Mouse (Mus musculus) spleen, adult 2 months (tissue): Measurements from ENCODE around the gene Dennd4a. TPM values are rescaled to one million over a fixed set of nuclear protein-coding genes. Genes with fewer than 3 reads are reported as not detected.

ENCODE experiments used
- DNase-seq, 2 experiments: peaks; one replicate each; pipeline versions ENCODE4 v3.0.0 to v3.0.0-alpha.2; 2012 to 2021; ENCODE audit warnings: low spot score in 2 of 2, low read depth in 1 of 2
- H3K27ac ChIP-seq: fragments of 200-500 bp; 2 replicates; pipeline ENCODE4 v1.5.1; 2012; ENCODE audit warnings: low read length, inconsistent platforms; ENCODE audit not compliant: insufficient read depth
- H3K27me3 ChIP-seq: fragments of 200-500 bp; 2 replicates; pipeline ENCODE4 v1.6.1; 2012; ENCODE audit warnings: mild to moderate bottlenecking, moderate library complexity, low read length, inconsistent platforms; ENCODE audit not compliant: control insufficient read depth, insufficient read depth
- H3K36me3 ChIP-seq: fragments of 200-500 bp; 2 replicates; pipeline ENCODE4 v1.6.1; 2012; ENCODE audit warnings: mild to moderate bottlenecking, low read length, inconsistent platforms; ENCODE audit not compliant: control insufficient read depth, insufficient read depth
- H3K4me1 ChIP-seq: fragments of 200-500 bp; 2 replicates; pipeline ENCODE4 v1.6.1; 2011; ENCODE audit warnings: inconsistent platforms; ENCODE audit not compliant: control insufficient read depth, insufficient read depth, insufficient read length
- H3K4me3 ChIP-seq: fragments of 200-500 bp; 2 replicates; pipeline ENCODE4 v1.5.1; 2011; ENCODE audit warnings: mild to moderate bottlenecking, inconsistent platforms; ENCODE audit not compliant: insufficient read depth, insufficient read length; ENCODE audit errors: extremely low read depth
- CTCF ChIP-seq: fragments of 200-500 bp; IDR thresholded peaks from 2 replicates; pipeline ENCODE4 v1.5.1; 2011; ENCODE audit warnings: mild to moderate bottlenecking, inconsistent platforms; ENCODE audit not compliant: insufficient read depth, insufficient read length, insufficient replicate concordance; ENCODE audit errors: extremely low read depth
- POLR2A ChIP-seq: fragments of 200-500 bp; IDR thresholded peaks from 2 replicates; pipeline ENCODE4 v1.6.1; 2011; ENCODE audit warnings: low read depth, low read length, inconsistent platforms
- WGBS: fragments of 180-500 bp; shearing (Covaris S2); methylation state at CpG from one replicate; pipeline ENCODE4 v1.1.7; 2018; 5-methylcytosine and 5-hydroxymethylcytosine counted together
- polyA plus RNA-seq: library from polyadenylated mRNA; depleted of rRNA; stranded (reverse); fragments of >200 nt; gene quantifications from 2 replicates; pipeline ENCODE4 v1.2.3, GENCODE M21; 2012

The Dennd4a gene
- polyA plus RNA-seq, 1 experiment, result 25.9 TPM

- DNase-seq, result no peak
- 90% methylated on average over 4 of the region's 4 CpGs for WGBS
- Histone ChIP-seq H3K4me1 (no peaks in the 10 kb centered on the region), H3K27ac (no peak overlapping the region), H3K4me3 (no peak overlapping the region), H3K36me3 (no peaks in the 10 kb centered on the region), H3K27me3 (no peaks in the 10 kb centered on the region)
- no peak for TF ChIP-seq CTCF
- no peak for TF ChIP-seq POLR2A
Observed at GRCm38 (mm10) chr9:64777441-64777987, 33.6 kb upstream of the Dennd4a start.

DNA sequence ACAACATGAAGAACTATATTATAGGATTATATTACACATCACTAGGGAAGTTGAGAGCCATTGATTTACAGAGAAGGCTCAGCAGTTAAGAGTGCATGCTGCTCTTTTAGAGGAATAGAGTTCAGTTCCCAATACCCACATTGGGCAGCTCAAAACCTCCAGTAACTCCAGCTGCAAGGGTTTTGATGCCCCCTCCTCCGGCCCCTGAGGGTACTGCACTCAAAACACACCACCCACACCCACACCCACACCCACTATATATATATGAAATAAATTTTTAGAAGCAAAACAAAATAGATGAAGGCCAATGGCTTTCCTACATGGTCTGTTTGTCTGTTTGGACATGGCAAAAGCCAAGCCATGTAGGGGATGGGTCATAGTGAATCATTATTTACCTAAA, 33.0 kb upstream of the Dennd4a start:
- 89% methylated on average over 1 of the region's 1 CpGs for whole genome bisulfite sequencing
- no peak for DNase-seq
- TF ChIP-seq POLR2A (no peak), CTCF (no peak)
- Histone ChIP-seq H3K36me3 (no peaks in the 10 kb centered on the region), H3K4me1 (no peaks in the 10 kb centered on the region), H3K4me3 (no peak overlapping the region), H3K27ac (no peak overlapping the region), H3K27me3 (no peaks in the 10 kb centered on the region)

GRCm38 (mm10) chr9:64779628-64780027, 31.5 kb upstream of the Dennd4a start:
- 36% methylated on average over 7 of the region's 7 CpGs for WGBS
- no peak overlapping the region for H3K27ac ChIP-seq
- no peaks in the 10 kb centered on the region for H3K27me3 ChIP-seq
- TF ChIP-seq POLR2A, result no peak
- no peak for TF ChIP-seq CTCF
- no peaks in the 10 kb centered on the region for H3K36me3 ChIP-seq
- no peak for DNase-seq
- H3K4me3 ChIP-seq, result no peak overlapping the region
- no peaks in the 10 kb centered on the region for H3K4me1 ChIP-seq

DNA sequence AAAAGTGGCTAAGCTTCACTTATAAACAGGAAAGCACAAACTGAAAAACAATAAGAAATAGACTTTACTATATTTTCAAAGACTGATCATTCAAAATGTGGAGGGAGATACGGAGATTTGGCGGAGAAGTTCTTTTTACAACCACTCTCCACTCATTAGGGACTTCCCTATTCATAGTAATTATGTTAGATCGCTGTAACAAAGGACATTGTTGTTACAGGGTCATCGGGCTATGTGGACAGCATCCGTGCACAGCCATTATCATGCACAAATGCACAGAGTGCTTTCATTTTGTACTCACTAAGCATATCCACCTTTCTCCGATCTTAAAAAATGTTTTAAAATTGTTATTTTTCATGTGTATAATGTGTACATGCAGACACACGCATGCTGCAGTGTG, 27.6 kb upstream of the Dennd4a start:
- Histone ChIP-seq H3K36me3 (no peaks in the 10 kb centered on the region), H3K4me1 (peaks cover 5% of the 10 kb centered on the region; the same call in 1 of the 2 replicates), H3K4me3 (no peak overlapping the region), H3K27ac (no peak overlapping the region), H3K27me3 (no peaks in the 10 kb centered on the region)
- 94% methylated on average over 7 of the region's 7 CpGs for WGBS
- no peak for TF ChIP-seq CTCF
- TF ChIP-seq POLR2A, result no peak
- no peak for DNase-seq

- H3K27ac ChIP-seq, result no peak overlapping the region
- no peak overlapping the region for H3K4me3 ChIP-seq
- WGBS, result 40% methylated on average over 4 of the region's 4 CpGs
Observed at GRCm38 (mm10) chr9:64784841-64785240, 26.3 kb upstream of the Dennd4a start.

DNA sequence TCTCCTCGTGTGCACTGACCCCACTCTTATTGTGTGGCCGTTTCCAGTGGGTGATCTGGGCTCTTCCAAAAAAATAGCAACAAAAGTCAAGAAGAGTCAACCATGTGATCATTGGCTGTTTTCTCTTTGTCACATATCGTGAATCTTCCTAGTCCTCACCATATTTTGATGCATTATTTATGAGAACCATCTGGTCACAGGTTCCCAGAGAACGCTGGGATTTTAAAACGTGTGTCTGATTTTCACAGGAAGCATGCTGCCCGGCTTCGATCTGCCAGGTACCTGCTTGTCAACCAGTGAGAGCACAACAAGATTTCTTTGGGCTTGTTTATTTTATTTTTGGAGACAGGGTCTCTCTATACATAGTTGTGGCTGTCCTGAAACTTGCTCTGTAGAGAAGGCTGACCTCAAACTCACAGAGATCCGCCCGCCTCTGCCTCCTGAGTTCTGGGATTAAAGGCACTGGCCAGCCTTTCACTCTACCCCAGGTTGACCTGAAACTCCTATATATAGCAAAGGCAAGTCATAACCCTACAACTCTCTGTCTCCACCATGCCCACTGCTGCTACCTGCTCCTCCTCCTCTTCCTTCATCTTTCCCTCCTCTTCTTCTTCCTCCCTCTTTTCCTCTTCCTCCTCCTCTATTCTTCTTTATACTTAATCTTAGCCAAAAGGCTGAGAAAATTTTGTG, 24.8 kb upstream of the Dennd4a start:
- Histone ChIP-seq H3K27ac (no peak overlapping the region), H3K36me3 (no peaks in the 10 kb centered on the region), H3K27me3 (no peaks in the 10 kb centered on the region), H3K4me3 (no peak overlapping the region), H3K4me1 (peaks cover 17% of the 10 kb centered on the region)
- TF ChIP-seq POLR2A (no peak), CTCF (no peak)
- DNase-seq, result no peak
- 84% methylated on average over 9 of the region's 9 CpGs for WGBS

More at GRCm38 (mm10) chr9:64784841-64785240, 26.3 kb upstream of the Dennd4a start:
- Histone ChIP-seq H3K4me1 (peaks cover 8% of the 10 kb centered on the region; the same call in 1 of the 2 replicates), H3K27me3 (no peaks in the 10 kb centered on the region), H3K36me3 (no peaks in the 10 kb centered on the region)
- no peak for TF ChIP-seq POLR2A
- peak; percentile 93; the same call in 1 of the 2 replicates for TF ChIP-seq CTCF
- DNase-seq, result peak; percentile 65 to 81

DNA sequence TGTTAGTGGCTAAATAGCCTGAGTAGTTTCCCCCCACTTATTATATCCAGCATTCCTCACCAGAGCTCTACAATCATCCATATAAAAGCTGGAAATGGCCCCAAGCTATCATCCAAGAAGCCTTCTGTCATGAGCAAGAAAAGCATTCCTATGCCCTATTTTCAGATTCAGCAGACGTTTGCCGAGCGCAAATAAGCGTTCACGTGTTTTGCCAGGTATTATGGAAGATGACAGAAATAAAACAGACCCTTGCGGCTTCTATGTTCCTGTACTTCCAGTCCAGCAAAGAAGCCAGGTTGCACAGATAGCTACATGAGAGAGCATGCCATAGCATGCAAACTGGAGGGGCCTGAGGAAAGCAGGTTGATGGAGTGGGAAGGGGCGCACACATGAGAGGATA, 23.1 kb upstream of the Dennd4a start:
- no peaks in the 10 kb centered on the region for H3K27me3 ChIP-seq
- DNase-seq, result no peak
- H3K27ac ChIP-seq, result no peak overlapping the region
- WGBS, result 96% methylated on average over 7 of the region's 7 CpGs
- no peak for TF ChIP-seq POLR2A
- no peak for TF ChIP-seq CTCF
- no peak overlapping the region for H3K4me3 ChIP-seq
- H3K36me3 ChIP-seq, result no peaks in the 10 kb centered on the region
- H3K4me1 ChIP-seq, result peaks cover 22% of the 10 kb centered on the region
